Mouse (Mus musculus) stomach, embryonic 16.5 days (tissue): ENCODE measurements around the gene Trim2. TPM values are rescaled to one million over a fixed set of nuclear protein-coding genes. Genes with fewer than 3 reads are reported as not detected.
A peak's percentile ranks its signal among the peaks of the same experiment; 100 is the strongest.

Experiments
- ATAC-seq: fragments of 200-750 bp; cut with Nextera tagmentation; 2 replicates; pipeline ENCODE4 v1.8.0; 2017; ENCODE audit warnings: moderate number of reproducible peaks, moderate TSS enrichment; ENCODE audit not compliant: insufficient read depth, low FRiP score
- H3K27ac ChIP-seq: fragments of 300-500 bp; sonication (generic); 2 replicates; pipeline ENCODE4 v1.5.1; 2014; ENCODE audit warnings: low read length
- H3K27me3 ChIP-seq: fragments of 300-500 bp; sonication (generic); 2 replicates; pipeline ENCODE4 v1.6.1; 2014; ENCODE audit warnings: low read length, control low read depth, mixed read lengths; ENCODE audit not compliant: control insufficient read depth, insufficient read depth
- H3K36me3 ChIP-seq: fragments of 300-500 bp; sonication (generic); 2 replicates; pipeline ENCODE4 v1.6.1; 2014; ENCODE audit warnings: low read length; ENCODE audit not compliant: control insufficient read depth, insufficient read depth
- H3K4me1 ChIP-seq: fragments of 300-500 bp; sonication (generic); 2 replicates; pipeline ENCODE4 v1.6.1; 2014; ENCODE audit warnings: low read length, control low read depth, mixed read lengths; ENCODE audit not compliant: control insufficient read depth, insufficient read depth
- H3K4me2 ChIP-seq: fragments of 300-500 bp; sonication (generic); 2 replicates; pipeline ENCODE4 v1.6.1; 2014; ENCODE audit warnings: low read depth, low read length, mixed read lengths
- H3K4me3 ChIP-seq: fragments of 300-500 bp; sonication (generic); replicated peaks from 2 replicates; pipeline ENCODE4 v1.5.1; 2014; ENCODE audit warnings: mild to moderate bottlenecking, low read length
- H3K9ac ChIP-seq: fragments of 300-500 bp; sonication (generic); 2 replicates; pipeline ENCODE4 v1.6.1; 2014; ENCODE audit warnings: low read length
- H3K9me3 ChIP-seq: fragments of 300-500 bp; sonication (generic); replicated peaks from 2 replicates; pipeline ENCODE4 v1.6.1; 2016; ENCODE audit warnings: low read length, control low read depth; ENCODE audit not compliant: control insufficient read depth
- WGBS: fragments of 180-500 bp; shearing (Covaris S2); extraction: QIAGEN DNeasy Blood & Tissue Kit; methylation state at CpG from one replicate; pipeline ENCODE4 v1.1.7; 2014; 5-methylcytosine and 5-hydroxymethylcytosine counted together
- polyA plus RNA-seq: library from polyadenylated mRNA; unstranded; fragments of >200 nt; fragmentation: Nextera tagmentation; extraction: Ambion mirVana; gene quantifications from 2 replicates; pipeline ENCODE4 v1.2.1, GENCODE M21; 2015

The Trim2 gene
- polyA plus RNA-seq, 1 experiment from 2014 or later = 33.4 TPM

- Histone ChIP-seq H3K9ac (no peak overlapping the region), H3K36me3 (no peaks in the 10 kb centered on the region), H3K4me3 (peak overlapping the region; percentile 43), H3K9me3 (no peaks in the 10 kb centered on the region), H3K4me2 (peak overlapping the region; percentile 62), H3K27me3 (no peaks in the 10 kb centered on the region), H3K27ac (no peak overlapping the region), H3K4me1 (peaks cover 14% of the 10 kb centered on the region)
- ATAC-seq = no peak
- WGBS = 15% methylated on average over 15 of the region's 15 CpGs
These were observed 77.8 kb downstream of the Trim2 start for GRCm38 (mm10) chr3:84228911-84229310.

DNA sequence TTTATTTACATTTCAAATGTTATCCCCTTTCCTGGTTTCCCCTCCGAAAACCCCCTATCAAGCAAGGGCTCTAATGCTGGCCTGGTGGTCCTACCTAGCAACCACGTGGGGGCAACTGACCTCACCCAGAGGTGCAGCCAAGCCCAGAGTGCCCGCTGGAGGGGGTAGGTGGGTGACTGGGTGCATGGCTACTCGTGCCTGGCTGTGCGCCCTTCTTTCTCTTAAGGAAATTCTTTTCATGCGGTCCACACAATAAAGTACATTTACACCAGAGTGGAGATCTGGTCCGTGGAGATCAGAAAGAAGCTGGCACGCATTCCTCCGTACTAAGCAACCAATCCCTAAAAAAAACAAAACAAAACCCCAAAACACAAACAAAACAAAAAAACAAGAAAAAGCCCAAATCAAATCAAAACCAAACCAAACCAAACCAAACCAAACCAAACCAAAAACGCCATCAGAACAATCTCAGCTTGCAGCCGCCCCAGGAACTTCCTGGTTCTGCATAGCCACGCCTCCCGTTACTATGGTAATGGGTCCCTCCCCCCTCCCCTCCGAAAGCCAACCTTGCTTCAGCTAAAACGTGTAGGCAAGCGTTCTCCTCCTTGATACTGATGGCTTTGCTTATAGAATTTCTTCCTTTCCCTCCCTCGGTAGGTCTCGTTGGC, 78.3 kb downstream of the Trim2 start:
- Histone ChIP-seq H3K9me3 (no peaks in the 10 kb centered on the region), H3K4me2 (peak overlapping the region; percentile 62), H3K4me1 (peaks cover 14% of the 10 kb centered on the region), H3K4me3 (peak overlapping the region; percentile 43), H3K27ac (peak overlapping the region; percentile 78), H3K9ac (peak overlapping the region; percentile 60), H3K27me3 (no peaks in the 10 kb centered on the region), H3K36me3 (no peaks in the 10 kb centered on the region)
- ATAC-seq = peak; percentile 83
- under 1% methylated on average over 18 of the region's 18 CpGs for WGBS

DNA sequence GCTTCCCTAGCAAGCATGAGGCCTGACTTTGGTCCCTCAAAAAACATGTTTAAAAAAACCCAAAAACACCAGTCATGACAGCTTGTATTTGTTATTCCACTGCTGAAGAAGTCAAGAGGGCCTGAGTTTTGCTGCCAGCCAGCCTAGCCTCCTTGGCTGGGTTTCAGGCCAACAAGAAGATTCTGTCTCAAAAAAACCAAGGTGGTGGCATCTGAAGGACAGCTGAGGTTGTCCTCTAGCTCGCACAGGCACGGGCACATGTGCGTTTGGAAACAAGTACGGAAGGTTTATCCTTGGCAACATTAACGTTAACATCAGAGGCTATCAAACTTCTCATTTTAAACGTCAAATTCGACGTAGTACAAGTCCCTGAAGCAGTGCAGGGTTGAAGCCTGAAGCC, 79.0 kb downstream of the Trim2 start:
- H3K4me3 ChIP-seq = no peak overlapping the region
- ATAC-seq = no peak
- H3K27ac ChIP-seq = peak overlapping the region; percentile 10; the same call in 1 of the 2 replicates
- H3K27me3 ChIP-seq = no peaks in the 10 kb centered on the region
- H3K9ac ChIP-seq = no peak overlapping the region
- H3K4me2 ChIP-seq = peak overlapping the region; percentile 19; the same call in 1 of the 2 replicates
- peaks cover 14% of the 10 kb centered on the region for H3K4me1 ChIP-seq
- WGBS = 33% methylated on average over 8 of the region's 8 CpGs
- no peaks in the 10 kb centered on the region for H3K36me3 ChIP-seq
- no peaks in the 10 kb centered on the region for H3K9me3 ChIP-seq

DNA sequence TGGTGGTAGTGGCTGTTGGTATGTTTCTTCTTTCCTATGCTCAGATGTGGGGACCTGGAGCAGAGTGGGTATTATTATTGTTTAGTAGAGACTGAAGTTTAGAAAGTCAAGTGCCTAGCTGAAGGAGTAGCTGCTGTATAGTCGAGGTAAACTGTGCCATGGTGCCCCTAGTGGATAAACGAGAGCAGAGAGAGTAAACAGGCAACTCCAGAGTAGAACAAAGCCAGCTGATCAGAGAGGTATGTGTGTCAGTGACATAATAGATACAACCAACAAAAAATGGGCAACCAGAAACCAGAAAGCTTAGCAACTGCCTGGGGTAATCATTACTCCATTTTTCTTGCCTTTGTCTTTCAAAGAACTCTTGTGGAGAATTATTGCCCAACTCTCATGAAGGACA, 81.7 kb downstream of the Trim2 start:
- H3K4me3 ChIP-seq = no peak overlapping the region
- 5% methylated on average over 2 of the region's 2 CpGs for WGBS
- no peak for ATAC-seq

GRCm38 (mm10) chr3:84220748-84221147, 85.9 kb downstream of the Trim2 start:
- no peak for ATAC-seq
- Histone ChIP-seq H3K9ac (peak overlapping the region; percentile 68), H3K27ac (no peak overlapping the region), H3K27me3 (no peaks in the 10 kb centered on the region), H3K36me3 (no peaks in the 10 kb centered on the region), H3K4me2 (peak overlapping the region; percentile 68), H3K9me3 (no peaks in the 10 kb centered on the region), H3K4me3 (peak overlapping the region; percentile 47), H3K4me1 (peaks cover 10% of the 10 kb centered on the region)
- under 1% methylated on average over 11 of the region's 11 CpGs for WGBS

More for the DNA sequence above, 81.7 kb downstream of the Trim2 start:
- no peaks in the 10 kb centered on the region for H3K27me3 ChIP-seq
- no peaks in the 10 kb centered on the region for H3K9me3 ChIP-seq
- no peak overlapping the region for H3K27ac ChIP-seq
- H3K36me3 ChIP-seq = no peaks in the 10 kb centered on the region
- no peak overlapping the region for H3K4me2 ChIP-seq
- H3K9ac ChIP-seq = no peak overlapping the region
- peaks cover 8% of the 10 kb centered on the region; the same call in 1 of the 2 replicates for H3K4me1 ChIP-seq

DNA sequence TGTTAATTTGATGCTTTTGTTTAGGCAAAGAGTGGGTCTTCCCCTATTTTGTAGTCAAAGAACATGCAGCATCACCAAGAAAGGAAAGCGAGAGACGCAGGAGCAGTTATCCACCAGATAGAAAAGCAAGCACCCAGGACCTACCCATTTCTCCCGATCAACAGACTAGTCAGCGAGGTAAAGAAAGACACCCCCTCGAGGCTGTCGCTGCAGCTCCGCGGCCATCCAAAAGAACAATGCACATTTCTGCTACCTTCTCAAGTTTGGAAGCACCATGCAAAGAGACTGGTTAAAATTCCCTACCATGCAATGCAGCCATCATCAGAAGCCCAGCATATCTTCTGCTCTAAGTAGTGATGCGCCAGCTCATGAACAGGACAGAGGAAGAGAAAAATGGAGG, 86.4 kb downstream of the Trim2 start:
- no peaks in the 10 kb centered on the region for H3K27me3 ChIP-seq
- H3K36me3 ChIP-seq = no peaks in the 10 kb centered on the region
- peaks cover 10% of the 10 kb centered on the region for H3K4me1 ChIP-seq
- WGBS = 2% methylated on average over 9 of the region's 9 CpGs
- no peaks in the 10 kb centered on the region for H3K9me3 ChIP-seq
- H3K4me3 ChIP-seq = peak overlapping the region; percentile 47
- H3K4me2 ChIP-seq = peak overlapping the region; percentile 68
- H3K9ac ChIP-seq = peak overlapping the region; percentile 68
- ATAC-seq = no peak
- peak overlapping the region; percentile 14; the same call in 1 of the 2 replicates for H3K27ac ChIP-seq

- H3K36me3 ChIP-seq = no peaks in the 10 kb centered on the region
- 0 out of 2 replicates have a peak overlapping the region, but pooled peaks have one; percentile 14 for H3K27ac ChIP-seq
- no peak for ATAC-seq
- no peaks in the 10 kb centered on the region for H3K27me3 ChIP-seq
- H3K9me3 ChIP-seq = no peaks in the 10 kb centered on the region
- H3K4me1 ChIP-seq = peaks cover 10% of the 10 kb centered on the region
- H3K4me3 ChIP-seq = peak overlapping the region; percentile 47
- H3K9ac ChIP-seq = no peak overlapping the region; the same call in 1 of the 2 replicates
- WGBS = 7% methylated on average over 9 of the region's 9 CpGs
- H3K4me2 ChIP-seq = peak overlapping the region; percentile 68
These were observed 86.9 kb downstream of the Trim2 start for GRCm38 (mm10) chr3:84219720-84220273.

DNA sequence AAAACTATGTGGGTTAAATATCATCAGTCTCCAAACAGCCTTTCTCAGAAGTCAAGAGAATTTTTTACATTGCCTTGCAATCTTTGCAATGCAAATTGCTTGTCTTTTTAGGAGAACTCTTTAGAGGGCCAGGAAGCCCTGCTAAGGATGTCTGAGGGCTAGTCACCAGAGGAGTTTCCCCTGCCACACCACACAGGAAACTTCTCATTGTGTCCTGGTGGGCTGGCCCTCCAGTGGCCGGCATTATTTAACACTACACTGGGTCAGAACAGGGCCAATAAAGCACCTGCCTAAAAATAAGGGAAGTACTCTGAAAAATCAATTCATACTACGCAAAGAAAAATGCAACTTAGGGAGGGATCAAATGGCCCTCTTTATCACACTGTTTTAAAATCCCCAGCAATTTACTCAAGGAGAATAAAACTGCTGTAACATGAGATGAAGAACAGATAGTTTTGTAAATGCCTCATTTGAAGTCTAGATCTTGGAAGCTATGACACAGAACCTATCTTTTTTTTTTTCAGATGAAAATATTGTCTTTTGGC, 87.4 kb downstream of the Trim2 start:
- H3K9me3 ChIP-seq = no peaks in the 10 kb centered on the region
- H3K36me3 ChIP-seq = no peaks in the 10 kb centered on the region
- no peak overlapping the region for H3K9ac ChIP-seq
- H3K4me2 ChIP-seq = peak overlapping the region; percentile 68; the same call in 1 of the 2 replicates
- peak overlapping the region; percentile 55; the same call in 1 of the 2 replicates for H3K27ac ChIP-seq
- H3K4me1 ChIP-seq = peaks cover 10% of the 10 kb centered on the region
- H3K27me3 ChIP-seq = no peaks in the 10 kb centered on the region
- WGBS = 35% methylated on average over 2 of the region's 2 CpGs
- no peak overlapping the region for H3K4me3 ChIP-seq
- ATAC-seq = no peak

DNA sequence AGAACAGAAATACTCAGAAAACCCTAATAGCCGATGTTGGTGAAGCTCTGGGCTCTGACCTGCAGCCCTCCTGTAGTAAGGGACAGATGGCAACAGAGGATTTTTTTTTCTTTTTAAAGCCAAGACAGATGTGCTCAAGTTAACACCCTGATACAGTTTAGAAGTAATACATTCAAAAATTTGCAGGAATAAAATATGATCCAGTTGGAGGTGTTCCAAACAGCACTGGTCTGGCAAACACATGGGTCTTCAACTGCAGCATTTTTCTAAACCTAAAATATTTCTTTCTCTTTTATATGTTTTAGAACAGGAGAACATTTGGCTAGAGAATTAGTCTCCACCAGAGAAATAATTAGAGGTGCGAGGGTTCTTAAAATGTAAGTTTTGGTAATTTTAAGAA, 88.2 kb downstream of the Trim2 start:
- Histone ChIP-seq H3K9ac (peak overlapping the region; percentile 10; the same call in 1 of the 2 replicates), H3K4me3 (no peak overlapping the region), H3K4me2 (no peak overlapping the region), H3K4me1 (peaks cover 10% of the 10 kb centered on the region), H3K9me3 (no peaks in the 10 kb centered on the region), H3K36me3 (no peaks in the 10 kb centered on the region), H3K27ac (no peak overlapping the region), H3K27me3 (no peaks in the 10 kb centered on the region)
- no peak for ATAC-seq
- WGBS = 57% methylated on average over 2 of the region's 2 CpGs
